Mouse (Mus musculus) Muller cell, postnatal 12 days (primary cell): ENCODE results near the gene Aplnr.

Experiments
- DNase-seq: peaks from one replicate; pipeline ENCODE4 v3.0.0-alpha.2; 2015; ENCODE audit errors: inconsistent ontology term

The Aplnr gene

GRCm38 (mm10) chr2:85136089-85136488 is at the start of gene Aplnr:
Gene Aplnr, plus strand, starts transcription at chr2:85136225.
- DNase-seq = no peak

GRCm38 (mm10) chr2:85088716-85089646 is 47.0 kb upstream of the Aplnr start:
- peak; percentile 71 for DNase-seq

GRCm38 (mm10) chr2:85091325-85091724 is 44.7 kb upstream of the Aplnr start:
- no peak for DNase-seq

- DNase-seq = no peak
Observed at GRCm38 (mm10) chr2:85093376-85093775, 42.6 kb upstream of the Aplnr start.

GRCm38 (mm10) chr2:85095906-85096305 is 40.1 kb upstream of the Aplnr start:
- no peak for DNase-seq

- DNase-seq = peak; percentile 72
Observed at GRCm38 (mm10) chr2:85098014-85098413, 38.0 kb upstream of the Aplnr start.

GRCm38 (mm10) chr2:85098824-85099511 is 37.1 kb upstream of the Aplnr start:
- DNase-seq = no peak

- no peak for DNase-seq
Observed at GRCm38 (mm10) chr2:85103201-85103600, 32.8 kb upstream of the Aplnr start.

- DNase-seq = no peak
Observed at GRCm38 (mm10) chr2:85105426-85106013, 30.5 kb upstream of the Aplnr start.

- no peak for DNase-seq
Observed at GRCm38 (mm10) chr2:85106068-85106790, 29.8 kb upstream of the Aplnr start.

GRCm38 (mm10) chr2:85106941-85107340 is 29.1 kb upstream of the Aplnr start:
- DNase-seq = no peak

- no peak for DNase-seq
Observed at GRCm38 (mm10) chr2:85110288-85110875, 25.6 kb upstream of the Aplnr start.

GRCm38 (mm10) chr2:85123187-85123868 is 12.7 kb upstream of the Aplnr start:
- peak; percentile 37 for DNase-seq

GRCm38 (mm10) chr2:85123869-85124535 is 12.0 kb upstream of the Aplnr start:
- peak; percentile 21 for DNase-seq

GRCm38 (mm10) chr2:85129496-85129971 is 6.5 kb upstream of the Aplnr start:
- no peak for DNase-seq

- DNase-seq = no peak
Observed at GRCm38 (mm10) chr2:85131226-85131625, 4.8 kb upstream of the Aplnr start.

- DNase-seq = no peak
Observed at GRCm38 (mm10) chr2:85131724-85132123, 4.3 kb upstream of the Aplnr start.

GRCm38 (mm10) chr2:85132204-85132603 is 3.8 kb upstream of the Aplnr start:
- DNase-seq = no peak

GRCm38 (mm10) chr2:85135099-85135498 is 926 bp upstream of the Aplnr start:
- DNase-seq = no peak
